8 mouse cellular contexts compared by ENCODE assay signal in the genomic region with DNA sequence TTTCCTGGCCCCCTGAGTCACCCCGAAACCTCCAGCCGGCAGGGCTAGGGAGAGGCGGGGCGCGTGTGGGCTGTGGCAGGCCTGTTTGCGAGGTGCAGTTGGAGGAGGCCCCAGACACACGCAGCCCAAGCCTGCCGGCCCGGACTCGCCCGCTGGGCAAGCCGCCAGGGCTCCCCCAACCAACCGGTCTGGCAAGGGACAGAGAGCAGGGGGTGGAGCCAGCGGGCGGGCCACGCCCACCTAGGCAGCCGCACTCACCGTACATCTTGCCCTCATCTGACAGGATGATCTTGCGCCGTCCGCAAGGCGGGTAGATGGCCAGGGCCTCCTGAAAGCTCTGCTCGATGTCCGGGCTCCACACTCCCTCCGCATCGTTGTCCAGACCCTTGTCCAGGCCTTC. TPM values are rescaled to one million over a fixed set of nuclear protein-coding genes. Genes with fewer than 3 reads are reported as not detected.
A peak's percentile ranks its signal among the peaks of the same experiment; 100 is the strongest.
DNase-seq lines count a peak whose midpoint lies in the region; ATAC-seq and TF ChIP-seq lines count a peak whose summit lies in the region.

No protein-coding gene starts in this region.

- peak overlapping the region; percentile 66 for H3K9ac ChIP-seq in embryonic facial prominence, embryonic 13.5 days
- peak overlapping the region; percentile 7; the same call in 1 of the 2 replicates for H3K9ac ChIP-seq in intestine, postnatal 0 days (ENCODE audit: low read depth, low read length)
- H3K9ac ChIP-seq in limb, embryonic 13.5 days, result peak overlapping the region; percentile 58
- peak overlapping the region; percentile 42; the same call in 1 of the 2 replicates for H3K9ac ChIP-seq in midbrain, embryonic 14.5 days (replicated peaks; ENCODE audit: low read length)

- no peaks in the 10 kb centered on the region for H3K9me3 ChIP-seq in embryonic facial prominence, embryonic 13.5 days
- no peaks in the 10 kb centered on the region for H3K9me3 ChIP-seq in intestine, postnatal 0 days (ENCODE audit: control insufficient read depth)
- no peaks in the 10 kb centered on the region for H3K9me3 ChIP-seq in limb, embryonic 13.5 days
- no peaks in the 10 kb centered on the region for H3K9me3 ChIP-seq in midbrain, embryonic 14.5 days (ENCODE audit: control insufficient read depth, low read length)

- peak; percentile 58 for DNase-seq in layer of hippocampus, adult 11-12 months (ENCODE audit: low spot score)
- no peak for DNase-seq in layer of hippocampus, adult 9-10 months (ENCODE audit: low spot score)
- peak; percentile 98 for DNase-seq in heart, adult 11 months
- DNase-seq in midbrain, embryonic 14.5 days, result peak; percentile 84
- DNase-seq in spleen, postnatal 14 days (ENCODE audit: low spot score in 2 of 2), result peak; percentile 54 to 60

- peak overlapping the region; percentile 85 for H3K27ac ChIP-seq in embryonic facial prominence, embryonic 13.5 days
- peak overlapping the region; percentile 30; the same call in 1 of the 2 replicates for H3K27ac ChIP-seq in intestine, postnatal 0 days (ENCODE audit: low read depth, low read length)
- peak overlapping the region; percentile 40; the same call in 1 of the 2 replicates for H3K27ac ChIP-seq in limb, embryonic 13.5 days
- no peak overlapping the region for H3K27ac ChIP-seq in midbrain, embryonic 14.5 days (replicated peaks; ENCODE audit: low read depth, low read length)

- H3K36me3 ChIP-seq in embryonic facial prominence, embryonic 13.5 days, result peaks cover 45% of the 10 kb centered on the region
- peaks cover 29% of the 10 kb centered on the region; the same call in 1 of the 2 replicates for H3K36me3 ChIP-seq in intestine, postnatal 0 days (ENCODE audit: control insufficient read depth, insufficient read depth)
- peaks cover 48% of the 10 kb centered on the region for H3K36me3 ChIP-seq in limb, embryonic 13.5 days
- H3K36me3 ChIP-seq in midbrain, embryonic 14.5 days (ENCODE audit: control insufficient read depth, insufficient read depth, low read length), result no peaks in the 10 kb centered on the region

- H3K4me3 ChIP-seq in embryonic facial prominence, embryonic 13.5 days, result peak overlapping the region; percentile 24
- H3K4me3 ChIP-seq in intestine, postnatal 0 days (ENCODE audit: low read depth, low read length), result no peak overlapping the region
- H3K4me3 ChIP-seq in limb, embryonic 13.5 days, result peak overlapping the region; percentile 25
- peak overlapping the region; percentile 24 for H3K4me3 ChIP-seq in midbrain, embryonic 14.5 days (replicated peaks; ENCODE audit: low read depth, low read length)

- peak overlapping the region; percentile 53 for H3K4me2 ChIP-seq in embryonic facial prominence, embryonic 13.5 days
- peak overlapping the region; percentile 55 for H3K4me2 ChIP-seq in intestine, postnatal 0 days (replicated peaks; ENCODE audit: low read depth)
- peak overlapping the region; percentile 60 for H3K4me2 ChIP-seq in limb, embryonic 13.5 days (replicated peaks)
- H3K4me2 ChIP-seq in midbrain, embryonic 14.5 days (ENCODE audit: low read length), result peak overlapping the region; percentile 49

- 12% methylated on average over 26 of the region's 26 CpGs for WGBS in embryonic facial prominence, embryonic 13.5 days
- 2% methylated on average over 26 of the region's 26 CpGs for WGBS in intestine, postnatal 0 days
- WGBS in limb, embryonic 13.5 days, result 6% methylated on average over 26 of the region's 26 CpGs
- 5% methylated on average over 26 of the region's 26 CpGs for WGBS in midbrain, embryonic 14.5 days

- no peaks in the 10 kb centered on the region for H3K27me3 ChIP-seq in embryonic facial prominence, embryonic 13.5 days
- no peaks in the 10 kb centered on the region for H3K27me3 ChIP-seq in intestine, postnatal 0 days (replicated peaks; ENCODE audit: control insufficient read depth, insufficient read depth, low read length)
- H3K27me3 ChIP-seq in limb, embryonic 13.5 days, result no peaks in the 10 kb centered on the region
- H3K27me3 ChIP-seq in midbrain, embryonic 14.5 days (ENCODE audit: control insufficient read depth, insufficient read depth, low read length), result no peaks in the 10 kb centered on the region

- 0 out of 2 replicates have a peak, but pooled peaks have one; percentile 10 for TF ChIP-seq CTCF in intestine, postnatal 0 days (IDR thresholded peaks at IDR 0.05; ENCODE audit: low read depth)

- peak; percentile 76 for ATAC-seq in embryonic facial prominence, embryonic 13.5 days (ENCODE audit: insufficient number of reproducible peaks, insufficient read depth, low FRiP score, low TSS enrichment, low read depth)
- ATAC-seq in intestine, postnatal 0 days, result peak; percentile 88
- ATAC-seq in limb, embryonic 13.5 days (ENCODE audit: low FRiP score, low read depth), result peak; percentile 71
- peak; percentile 70 for ATAC-seq in midbrain, embryonic 14.5 days (ENCODE audit: low FRiP score, low TSS enrichment)

- H3K4me1 ChIP-seq in embryonic facial prominence, embryonic 13.5 days, result peaks cover 53% of the 10 kb centered on the region
- H3K4me1 ChIP-seq in intestine, postnatal 0 days (replicated peaks; ENCODE audit: control insufficient read depth, insufficient read depth, low read length), result peaks cover 26% of the 10 kb centered on the region
- peaks cover 58% of the 10 kb centered on the region for H3K4me1 ChIP-seq in limb, embryonic 13.5 days
- peaks cover 10% of the 10 kb centered on the region; the same call in 1 of the 2 replicates for H3K4me1 ChIP-seq in midbrain, embryonic 14.5 days (ENCODE audit: control insufficient read depth, insufficient read depth, low read length)

RNA-seq across cellular contexts. Expression of a gene that starts 9.5 kb away (rescaled TPM):
- polyA plus RNA-seq in embryonic facial prominence, embryonic 13.5 days (2015; fragmentation: Nextera tagmentation; extraction: Ambion mirVana), result 14.9 and 18.9 TPM in 2 replicates
- polyA plus RNA-seq in intestine, postnatal 0 days (2015; fragmentation: Nextera tagmentation; extraction: Ambion mirVana), result 5.8 and 6.2 TPM in 2 replicates
- polyA plus RNA-seq in limb, embryonic 13.5 days (2015; fragmentation: Nextera tagmentation; extraction: Ambion mirVana), result 14.9 and 15.4 TPM in 2 replicates
- 0.78 and 1.7 TPM in 2 replicates for polyA plus RNA-seq in midbrain, embryonic 14.5 days (2014; fragmentation: Nextera tagmentation; extraction: Ambion mirVana)

RNA-seq across cellular contexts. Expression of a gene that starts 12.8 kb away (rescaled TPM):
- 653 and 701 TPM in 2 replicates for polyA plus RNA-seq in embryonic facial prominence, embryonic 13.5 days (2015; fragmentation: Nextera tagmentation; extraction: Ambion mirVana)
- polyA plus RNA-seq in intestine, postnatal 0 days (2015; fragmentation: Nextera tagmentation; extraction: Ambion mirVana), result 383 and 417 TPM in 2 replicates
- 580 and 609 TPM in 2 replicates for polyA plus RNA-seq in limb, embryonic 13.5 days (2015; fragmentation: Nextera tagmentation; extraction: Ambion mirVana)
- 401 and 423 TPM in 2 replicates for polyA plus RNA-seq in midbrain, embryonic 14.5 days (2014; fragmentation: Nextera tagmentation; extraction: Ambion mirVana)

RNA-seq across cellular contexts. Expression of a gene that starts 23.9 kb away (rescaled TPM):
- polyA plus RNA-seq in embryonic facial prominence, embryonic 13.5 days (2015; fragmentation: Nextera tagmentation; extraction: Ambion mirVana), result 7.3 and 10.5 TPM in 2 replicates
- 1.2 and 1.4 TPM in 2 replicates for polyA plus RNA-seq in intestine, postnatal 0 days (2015; fragmentation: Nextera tagmentation; extraction: Ambion mirVana)
- polyA plus RNA-seq in limb, embryonic 13.5 days (2015; fragmentation: Nextera tagmentation; extraction: Ambion mirVana), result 7.1 and 7.5 TPM in 2 replicates
- polyA plus RNA-seq in midbrain, embryonic 14.5 days (2014; fragmentation: Nextera tagmentation; extraction: Ambion mirVana), result 1.4 and 1.5 TPM in 2 replicates

RNA-seq across cellular contexts. Expression of a gene that starts 27.8 kb away (rescaled TPM):
- polyA plus RNA-seq in embryonic facial prominence, embryonic 13.5 days (2015; fragmentation: Nextera tagmentation; extraction: Ambion mirVana), result 34.5 and 39.5 TPM in 2 replicates
- polyA plus RNA-seq in intestine, postnatal 0 days (2015; fragmentation: Nextera tagmentation; extraction: Ambion mirVana), result 10.3 and 11.0 TPM in 2 replicates
- 36.0 and 37.3 TPM in 2 replicates for polyA plus RNA-seq in limb, embryonic 13.5 days (2015; fragmentation: Nextera tagmentation; extraction: Ambion mirVana)
- polyA plus RNA-seq in midbrain, embryonic 14.5 days (2014; fragmentation: Nextera tagmentation; extraction: Ambion mirVana), result 19.5 and 24.3 TPM in 2 replicates

Comparison
In these comparisons a context has a peak if more than half of its experiments do, and no peak if none do; other contexts are left out.
1. H3K9ac ChIP-seq: peak in every context shown above with its lines; median percentile 66 in embryonic facial prominence, embryonic 13.5 days; 58 in limb, embryonic 13.5 days; 42 in midbrain, embryonic 14.5 days; 7 in intestine, postnatal 0 days.